Mouse (Mus musculus) stomach, embryonic 16.5 days (tissue): ENCODE data around the gene Ttc23. TPM values are rescaled to one million over a fixed set of nuclear protein-coding genes. Genes with fewer than 3 reads are reported as not detected.
A peak's percentile ranks its signal among the peaks of the same experiment; 100 is the strongest.

Experiments
- ATAC-seq: fragments of 200-750 bp; cut with Nextera tagmentation; 2 replicates; pipeline ENCODE4 v1.8.0; 2017; ENCODE audit warnings: moderate number of reproducible peaks, moderate TSS enrichment; ENCODE audit not compliant: insufficient read depth, low FRiP score
- H3K27ac ChIP-seq: fragments of 300-500 bp; sonication (generic); 2 replicates; pipeline ENCODE4 v1.5.1; 2014; ENCODE audit warnings: low read length
- H3K27me3 ChIP-seq: fragments of 300-500 bp; sonication (generic); 2 replicates; pipeline ENCODE4 v1.6.1; 2014; ENCODE audit warnings: low read length, control low read depth, mixed read lengths; ENCODE audit not compliant: control insufficient read depth, insufficient read depth
- H3K36me3 ChIP-seq: fragments of 300-500 bp; sonication (generic); 2 replicates; pipeline ENCODE4 v1.6.1; 2014; ENCODE audit warnings: low read length; ENCODE audit not compliant: control insufficient read depth, insufficient read depth
- H3K4me1 ChIP-seq: fragments of 300-500 bp; sonication (generic); 2 replicates; pipeline ENCODE4 v1.6.1; 2014; ENCODE audit warnings: low read length, control low read depth, mixed read lengths; ENCODE audit not compliant: control insufficient read depth, insufficient read depth
- H3K4me2 ChIP-seq: fragments of 300-500 bp; sonication (generic); 2 replicates; pipeline ENCODE4 v1.6.1; 2014; ENCODE audit warnings: low read depth, low read length, mixed read lengths
- H3K4me3 ChIP-seq: fragments of 300-500 bp; sonication (generic); replicated peaks from 2 replicates; pipeline ENCODE4 v1.5.1; 2014; ENCODE audit warnings: mild to moderate bottlenecking, low read length
- H3K9ac ChIP-seq: fragments of 300-500 bp; sonication (generic); 2 replicates; pipeline ENCODE4 v1.6.1; 2014; ENCODE audit warnings: low read length
- H3K9me3 ChIP-seq: fragments of 300-500 bp; sonication (generic); replicated peaks from 2 replicates; pipeline ENCODE4 v1.6.1; 2016; ENCODE audit warnings: low read length, control low read depth; ENCODE audit not compliant: control insufficient read depth
- WGBS: fragments of 180-500 bp; shearing (Covaris S2); extraction: QIAGEN DNeasy Blood & Tissue Kit; methylation state at CpG from one replicate; pipeline ENCODE4 v1.1.7; 2014; 5-methylcytosine and 5-hydroxymethylcytosine counted together
- polyA plus RNA-seq: library from polyadenylated mRNA; unstranded; fragments of >200 nt; fragmentation: Nextera tagmentation; extraction: Ambion mirVana; gene quantifications from 2 replicates; pipeline ENCODE4 v1.2.1, GENCODE M21; 2015

The Ttc23 gene
- polyA plus RNA-seq: 28.4 and 29.8 TPM in 2 replicates

- ATAC-seq: no peak
Measured at GRCm38 (mm10) chr7:67647277-67647676, at the start of gene Ttc23. Gene Ttc23, plus strand, starts transcription at chr7:67647410.

GRCm38 (mm10) chr7:67598050-67598449, 49.2 kb upstream of the Ttc23 start:
- ATAC-seq: peak; percentile 72; the same call in 1 of the 2 replicates
- H3K9ac ChIP-seq: no peak overlapping the region
- WGBS: 61% methylated on average over 3 of the region's 3 CpGs
- no peak overlapping the region for H3K4me3 ChIP-seq
- H3K9me3 ChIP-seq: no peaks in the 10 kb centered on the region
- peaks cover 3% of the 10 kb centered on the region; the same call in 1 of the 2 replicates for H3K4me1 ChIP-seq
- H3K27me3 ChIP-seq: no peaks in the 10 kb centered on the region
- H3K36me3 ChIP-seq: no peaks in the 10 kb centered on the region
- H3K4me2 ChIP-seq: no peak overlapping the region
- peak overlapping the region; percentile 64 for H3K27ac ChIP-seq

More at GRCm38 (mm10) chr7:67647277-67647676, at the start of gene Ttc23:
- Histone ChIP-seq H3K4me3 (peak within 1 kb of the TSS; percentile 89), H3K9me3 (no peaks in the 10 kb centered on the region), H3K9ac (peak within 1 kb of the TSS; percentile 95), H3K4me2 (peak within 1 kb of the TSS; percentile 92), H3K36me3 (no peaks in the 10 kb centered on the region), H3K27ac (peak within 1 kb of the TSS; percentile 89), H3K27me3 (no peaks in the 10 kb centered on the region), H3K4me1 (peaks cover 28% of the 10 kb centered on the region)
- WGBS: 3% methylated on average over 5 of the region's 5 CpGs

GRCm38 (mm10) chr7:67605114-67605513, 42.1 kb upstream of the Ttc23 start:
- no peak for ATAC-seq
- no peak overlapping the region for H3K4me2 ChIP-seq
- 88% methylated on average over 6 of the region's 6 CpGs for WGBS
- H3K9ac ChIP-seq: no peak overlapping the region
- H3K4me1 ChIP-seq: 0 out of 2 replicates have a peak, but pooled peaks cover 6% of the 10 kb centered on the region
- H3K4me3 ChIP-seq: no peak overlapping the region
- no peaks in the 10 kb centered on the region for H3K36me3 ChIP-seq
- no peak overlapping the region for H3K27ac ChIP-seq
- H3K9me3 ChIP-seq: no peaks in the 10 kb centered on the region
- no peaks in the 10 kb centered on the region for H3K27me3 ChIP-seq

- Histone ChIP-seq H3K9me3 (no peaks in the 10 kb centered on the region), H3K27me3 (no peaks in the 10 kb centered on the region), H3K4me2 (no peak overlapping the region), H3K4me1 (0 out of 2 replicates have a peak, but pooled peaks cover 6% of the 10 kb centered on the region), H3K4me3 (no peak overlapping the region), H3K27ac (no peak overlapping the region), H3K36me3 (no peaks in the 10 kb centered on the region), H3K9ac (no peak overlapping the region)
- no peak for ATAC-seq
- WGBS: 70% methylated on average over 1 of the region's 1 CpGs
Measured at GRCm38 (mm10) chr7:67606250-67606649, 41.0 kb upstream of the Ttc23 start.

GRCm38 (mm10) chr7:67607669-67608347, 39.4 kb upstream of the Ttc23 start:
- Histone ChIP-seq H3K27ac (no peak overlapping the region), H3K27me3 (no peaks in the 10 kb centered on the region), H3K4me1 (0 out of 2 replicates have a peak, but pooled peaks cover 6% of the 10 kb centered on the region), H3K4me3 (no peak overlapping the region), H3K36me3 (no peaks in the 10 kb centered on the region), H3K4me2 (no peak overlapping the region), H3K9me3 (no peaks in the 10 kb centered on the region), H3K9ac (no peak overlapping the region)
- ATAC-seq: no peak
- 59% methylated on average over 5 of the region's 5 CpGs for WGBS

GRCm38 (mm10) chr7:67608348-67609024, 38.7 kb upstream of the Ttc23 start:
- Histone ChIP-seq H3K4me3 (no peak overlapping the region), H3K4me1 (0 out of 2 replicates have a peak, but pooled peaks cover 6% of the 10 kb centered on the region), H3K9me3 (no peaks in the 10 kb centered on the region), H3K36me3 (no peaks in the 10 kb centered on the region), H3K27me3 (no peaks in the 10 kb centered on the region), H3K9ac (no peak overlapping the region), H3K4me2 (no peak overlapping the region), H3K27ac (no peak overlapping the region)
- WGBS: 48% methylated on average over 4 of the region's 4 CpGs
- ATAC-seq: no peak

GRCm38 (mm10) chr7:67613795-67614463, 33.3 kb upstream of the Ttc23 start:
- Histone ChIP-seq H3K27me3 (no peaks in the 10 kb centered on the region), H3K4me2 (no peak overlapping the region), H3K9ac (no peak overlapping the region), H3K4me1 (no peaks in the 10 kb centered on the region), H3K36me3 (no peaks in the 10 kb centered on the region), H3K27ac (no peak overlapping the region), H3K9me3 (no peaks in the 10 kb centered on the region), H3K4me3 (no peak overlapping the region)
- no peak for ATAC-seq
- 68% methylated on average over 10 of the region's 10 CpGs for WGBS

GRCm38 (mm10) chr7:67614464-67614861, 32.7 kb upstream of the Ttc23 start:
- 84% methylated on average over 7 of the region's 7 CpGs for WGBS
- Histone ChIP-seq H3K4me3 (no peak overlapping the region), H3K27ac (no peak overlapping the region), H3K27me3 (no peaks in the 10 kb centered on the region), H3K9me3 (no peaks in the 10 kb centered on the region), H3K4me2 (no peak overlapping the region), H3K36me3 (no peaks in the 10 kb centered on the region), H3K9ac (no peak overlapping the region), H3K4me1 (no peaks in the 10 kb centered on the region)
- ATAC-seq: no peak

GRCm38 (mm10) chr7:67616890-67617289, 30.3 kb upstream of the Ttc23 start:
- no peak for ATAC-seq
- H3K27me3 ChIP-seq: no peaks in the 10 kb centered on the region
- no peaks in the 10 kb centered on the region for H3K9me3 ChIP-seq
- no peak overlapping the region for H3K9ac ChIP-seq
- H3K36me3 ChIP-seq: no peaks in the 10 kb centered on the region
- H3K4me3 ChIP-seq: no peak overlapping the region
- no peak overlapping the region for H3K27ac ChIP-seq
- H3K4me2 ChIP-seq: no peak overlapping the region
- no peaks in the 10 kb centered on the region for H3K4me1 ChIP-seq
- WGBS: 74% methylated on average over 4 of the region's 4 CpGs
